Mouse (Mus musculus) midbrain, embryonic 16.5 days (tissue): ENCODE measurements at regions not wholly inside any gene's neighbourhood (a gene's known extent, or its start where the extent isn't known, plus 50 kb on each side); places are given as distances from the start of the nearest gene placed in this dataset.
A peak's percentile ranks its signal among the peaks of the same experiment; 100 is the strongest.

Experiments used
- ATAC-seq: fragments of 200-750 bp; cut with Nextera tagmentation; 2 replicates; pipeline ENCODE4 v1.8.0; 2017; ENCODE audit warnings: moderate TSS enrichment
- H3K27ac ChIP-seq: fragments of 300-500 bp; sonication (generic); 2 replicates; pipeline ENCODE4 v1.5.1; 2014; ENCODE audit warnings: mild to moderate bottlenecking, low read length, mixed read lengths
- H3K27me3 ChIP-seq: fragments of 300-500 bp; sonication (generic); 2 replicates; pipeline ENCODE4 v1.6.1; 2014; ENCODE audit warnings: low read depth, low read length, mixed read lengths; ENCODE audit not compliant: control insufficient read depth, insufficient read depth
- H3K36me3 ChIP-seq: fragments of 300-500 bp; sonication (generic); 2 replicates; pipeline ENCODE4 v1.6.1; 2014; ENCODE audit warnings: mild to moderate bottlenecking, low read length, moderate library complexity, mixed read lengths; ENCODE audit not compliant: control insufficient read depth, insufficient read depth
- H3K4me1 ChIP-seq: fragments of 300-500 bp; sonication (generic); 2 replicates; pipeline ENCODE4 v1.6.1; 2014; ENCODE audit warnings: mild to moderate bottlenecking, low read length, mixed read lengths; ENCODE audit not compliant: control insufficient read depth, insufficient read depth
- H3K4me2 ChIP-seq: fragments of 300-500 bp; sonication (generic); 2 replicates; pipeline ENCODE4 v1.6.1; 2014; ENCODE audit warnings: mild to moderate bottlenecking, low read length, mixed read lengths
- H3K4me3 ChIP-seq: fragments of 300-500 bp; sonication (generic); 2 replicates; pipeline ENCODE4 v1.5.1; 2014; ENCODE audit warnings: low read depth, mild to moderate bottlenecking, low read length, moderate library complexity, mixed read lengths
- H3K9ac ChIP-seq: fragments of 300-500 bp; sonication (generic); 2 replicates; pipeline ENCODE4 v1.6.1; 2014; ENCODE audit warnings: low read depth, low read length, mixed read lengths
- H3K9me3 ChIP-seq: fragments of 300-500 bp; sonication (generic); replicated peaks from 2 replicates; pipeline ENCODE4 v1.6.1; 2014; ENCODE audit warnings: mild to moderate bottlenecking, low read length, mixed read lengths; ENCODE audit not compliant: control insufficient read depth, poor library complexity, severe bottlenecking
- WGBS: fragments of 180-500 bp; shearing (Covaris S2); extraction: QIAGEN DNeasy Blood & Tissue Kit; methylation state at CpG from one replicate; pipeline ENCODE4 v1.1.7; 2014; 5-methylcytosine and 5-hydroxymethylcytosine counted together

DNA sequence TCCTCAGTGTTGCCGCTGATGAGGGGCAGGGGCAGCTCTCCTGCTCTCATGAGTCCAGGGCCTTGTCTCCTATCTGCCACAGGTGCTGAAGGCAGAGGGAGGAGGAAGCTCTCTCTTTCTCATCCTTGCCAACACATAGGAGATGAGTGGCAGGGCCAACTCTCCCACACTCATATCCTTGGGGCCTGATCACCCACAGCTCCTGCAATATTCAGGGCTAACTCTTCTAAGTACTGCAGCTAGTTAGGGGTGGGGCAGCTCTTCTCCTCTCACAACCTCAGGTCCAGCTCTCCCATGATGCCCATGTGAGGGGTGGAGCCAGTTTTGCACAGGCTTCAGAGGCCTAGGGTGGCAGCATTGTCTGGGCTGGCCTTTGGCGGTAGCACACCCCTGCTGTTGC, 77.3 kb upstream of the Gm5148 start:
- no peak overlapping the region for H3K9ac ChIP-seq
- WGBS: 100% methylated on average over 2 of the region's 2 CpGs
- H3K4me3 ChIP-seq: no peak overlapping the region
- no peak overlapping the region for H3K4me2 ChIP-seq
- no peaks in the 10 kb centered on the region for H3K9me3 ChIP-seq
- no peak overlapping the region for H3K27ac ChIP-seq
- H3K4me1 ChIP-seq: no peaks in the 10 kb centered on the region
- peak; percentile 25; the same call in 1 of the 2 replicates for ATAC-seq
- no peaks in the 10 kb centered on the region for H3K27me3 ChIP-seq
- no peaks in the 10 kb centered on the region for H3K36me3 ChIP-seq

DNA sequence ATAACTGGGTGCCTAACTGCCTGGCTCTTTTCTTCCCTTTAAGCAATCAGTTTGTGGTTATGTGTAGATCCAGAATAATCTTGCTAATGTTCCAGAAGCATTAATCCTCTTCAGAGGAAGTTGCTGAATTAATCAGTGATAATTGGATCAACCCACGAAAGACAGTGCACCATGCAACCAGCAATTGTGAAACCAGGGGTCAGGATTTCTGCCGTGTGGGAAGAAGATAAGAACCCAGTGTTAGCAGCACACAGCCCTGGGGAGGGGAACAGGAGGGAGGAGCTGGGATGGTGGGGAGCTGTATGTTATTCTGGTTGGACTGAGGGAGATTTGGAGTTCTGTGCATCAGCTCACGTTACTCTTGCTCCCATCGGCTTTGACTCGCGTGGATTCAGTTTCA, 75.5 kb upstream of the Gm5148 start:
- Histone ChIP-seq H3K9me3 (no peaks in the 10 kb centered on the region), H3K4me3 (no peak overlapping the region), H3K27ac (no peak overlapping the region), H3K4me2 (no peak overlapping the region), H3K9ac (no peak overlapping the region), H3K27me3 (no peaks in the 10 kb centered on the region), H3K36me3 (no peaks in the 10 kb centered on the region), H3K4me1 (no peaks in the 10 kb centered on the region)
- no peak for ATAC-seq
- WGBS: 66% methylated on average over 6 of the region's 6 CpGs

DNA sequence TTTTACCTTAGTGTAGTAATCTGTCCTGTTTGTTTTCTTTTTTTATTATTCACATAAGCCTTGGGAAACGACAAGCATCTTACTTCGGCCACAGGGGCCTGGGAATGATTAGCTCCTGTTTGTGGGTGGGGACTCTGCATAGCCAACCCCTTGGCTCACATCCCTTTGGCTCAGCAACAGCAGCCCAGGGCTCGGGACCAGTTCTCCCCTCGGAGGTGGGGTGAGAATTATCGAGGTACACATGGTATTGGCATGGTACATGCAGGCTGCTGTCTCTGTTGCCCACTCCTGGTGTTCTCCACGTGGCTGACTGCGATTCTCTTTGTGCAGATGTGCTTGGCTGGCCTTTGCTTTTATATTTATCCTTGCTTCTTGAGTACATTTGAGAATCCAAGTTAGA, 65.4 kb upstream of the Gm5148 start:
- Histone ChIP-seq H3K4me1 (no peaks in the 10 kb centered on the region), H3K4me3 (no peak overlapping the region), H3K9ac (no peak overlapping the region), H3K36me3 (no peaks in the 10 kb centered on the region), H3K4me2 (no peak overlapping the region), H3K9me3 (no peaks in the 10 kb centered on the region), H3K27me3 (no peaks in the 10 kb centered on the region), H3K27ac (no peak overlapping the region)
- ATAC-seq: no peak
- WGBS: 74% methylated on average over 7 of the region's 7 CpGs

DNA sequence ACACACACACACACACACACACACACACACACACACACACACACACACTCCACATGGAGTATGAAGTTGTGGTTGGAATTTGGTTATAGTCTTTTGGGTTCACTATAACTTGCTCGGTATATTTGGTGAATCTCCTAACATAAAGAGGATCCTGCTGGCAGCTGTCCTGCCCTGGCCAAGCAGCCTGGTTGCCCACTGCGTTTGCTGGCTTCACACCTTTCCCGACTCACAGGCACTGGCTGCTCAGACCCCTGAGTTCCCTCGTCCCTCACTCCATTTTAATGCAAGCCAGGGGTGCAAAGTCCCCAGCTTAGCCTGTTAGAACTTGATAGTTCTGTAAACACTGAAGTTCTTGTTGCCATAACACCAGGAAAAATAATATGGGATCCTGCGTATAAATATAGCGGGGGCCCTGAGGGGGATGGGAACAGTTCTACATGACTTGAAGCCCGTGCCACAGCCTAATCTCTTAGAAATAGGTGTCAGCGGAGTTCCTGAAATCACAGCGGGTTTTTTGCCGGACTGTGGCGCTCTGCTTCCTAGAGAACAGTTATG, 64.9 kb upstream of the Gm5148 start:
- no peak for ATAC-seq
- Histone ChIP-seq H3K9ac (no peak overlapping the region), H3K4me3 (no peak overlapping the region), H3K27ac (no peak overlapping the region), H3K4me2 (no peak overlapping the region), H3K27me3 (no peaks in the 10 kb centered on the region), H3K9me3 (no peaks in the 10 kb centered on the region), H3K4me1 (no peaks in the 10 kb centered on the region), H3K36me3 (no peaks in the 10 kb centered on the region)
- WGBS: 81% methylated on average over 11 of the region's 11 CpGs

DNA sequence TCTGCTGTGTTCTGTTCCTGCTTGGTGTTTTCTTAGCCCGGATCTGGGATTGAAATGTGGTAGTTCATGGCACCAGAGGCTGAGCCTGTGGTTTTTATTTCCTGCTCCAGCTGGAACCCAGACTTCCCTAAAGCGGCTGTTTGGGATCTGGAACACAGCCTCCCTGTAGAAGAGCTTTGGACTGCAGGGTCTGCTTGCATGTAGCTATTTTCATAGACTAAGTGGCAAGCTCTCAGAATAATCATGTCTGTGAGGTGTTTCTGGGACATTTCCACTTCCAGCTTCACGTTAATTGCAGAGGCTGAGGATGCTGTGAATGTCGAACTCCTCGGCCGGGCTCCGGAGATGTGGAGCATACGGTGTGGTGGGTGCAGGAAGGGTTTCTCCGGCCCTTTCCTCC, 64.1 kb upstream of the Gm5148 start:
- Histone ChIP-seq H3K27me3 (no peaks in the 10 kb centered on the region), H3K9me3 (no peaks in the 10 kb centered on the region), H3K27ac (no peak overlapping the region), H3K9ac (no peak overlapping the region), H3K36me3 (no peaks in the 10 kb centered on the region), H3K4me3 (no peak overlapping the region), H3K4me1 (no peaks in the 10 kb centered on the region), H3K4me2 (no peak overlapping the region)
- 80% methylated on average over 9 of the region's 9 CpGs for WGBS
- no peak for ATAC-seq

DNA sequence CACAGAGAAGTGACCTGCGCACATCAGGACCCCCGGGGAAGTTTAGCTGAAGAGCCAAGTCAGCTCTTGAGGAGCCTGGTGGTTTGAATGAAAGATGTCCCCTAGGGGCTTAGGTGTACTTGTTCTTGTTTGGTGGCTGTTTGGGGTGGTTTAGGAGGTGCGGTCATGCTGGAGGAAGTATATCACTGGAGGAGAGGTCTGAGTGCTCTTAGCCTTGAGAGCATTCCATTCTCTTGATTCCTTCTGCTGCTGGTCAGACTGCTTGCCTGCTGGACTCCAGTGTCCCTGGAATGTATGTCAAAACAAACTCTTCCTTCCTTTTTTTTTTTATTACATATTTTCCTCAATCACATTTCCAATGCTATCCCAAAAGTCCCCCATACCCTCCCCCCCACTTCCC, 62.5 kb upstream of the Gm5148 start:
- no peaks in the 10 kb centered on the region for H3K27me3 ChIP-seq
- 87% methylated on average over 3 of the region's 3 CpGs for WGBS
- no peak for ATAC-seq
- no peaks in the 10 kb centered on the region for H3K9me3 ChIP-seq
- H3K4me1 ChIP-seq: no peaks in the 10 kb centered on the region
- H3K27ac ChIP-seq: no peak overlapping the region
- no peak overlapping the region for H3K4me2 ChIP-seq
- H3K4me3 ChIP-seq: no peak overlapping the region
- H3K9ac ChIP-seq: no peak overlapping the region
- no peaks in the 10 kb centered on the region for H3K36me3 ChIP-seq

DNA sequence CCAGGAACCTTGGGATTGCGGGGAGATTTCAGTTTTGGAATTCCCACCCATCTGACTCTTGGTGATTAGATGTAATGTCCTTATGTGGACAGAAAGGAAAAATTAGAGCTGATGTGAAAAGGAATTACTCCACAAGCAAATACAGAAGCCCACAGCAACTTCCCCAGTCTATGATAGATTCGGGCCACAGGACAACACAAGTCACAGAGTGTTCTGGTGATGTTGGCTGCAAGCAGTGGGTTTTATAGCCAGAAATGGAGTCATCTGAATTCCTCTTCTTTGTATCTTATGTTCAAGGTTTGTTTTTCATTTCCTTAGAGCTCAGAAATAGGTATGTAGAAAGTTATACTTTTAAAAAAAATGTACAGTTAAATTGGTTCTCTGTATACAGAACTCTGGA, 56.8 kb upstream of the Gm5148 start:
- no peaks in the 10 kb centered on the region for H3K36me3 ChIP-seq
- 72% methylated on average over 2 of the region's 2 CpGs for WGBS
- ATAC-seq: no peak
- H3K27me3 ChIP-seq: no peaks in the 10 kb centered on the region
- H3K4me3 ChIP-seq: no peak overlapping the region
- H3K27ac ChIP-seq: no peak overlapping the region
- H3K9ac ChIP-seq: no peak overlapping the region
- H3K9me3 ChIP-seq: no peaks in the 10 kb centered on the region
- H3K4me2 ChIP-seq: no peak overlapping the region
- 0 out of 2 replicates have a peak, but pooled peaks cover 2% of the 10 kb centered on the region for H3K4me1 ChIP-seq

DNA sequence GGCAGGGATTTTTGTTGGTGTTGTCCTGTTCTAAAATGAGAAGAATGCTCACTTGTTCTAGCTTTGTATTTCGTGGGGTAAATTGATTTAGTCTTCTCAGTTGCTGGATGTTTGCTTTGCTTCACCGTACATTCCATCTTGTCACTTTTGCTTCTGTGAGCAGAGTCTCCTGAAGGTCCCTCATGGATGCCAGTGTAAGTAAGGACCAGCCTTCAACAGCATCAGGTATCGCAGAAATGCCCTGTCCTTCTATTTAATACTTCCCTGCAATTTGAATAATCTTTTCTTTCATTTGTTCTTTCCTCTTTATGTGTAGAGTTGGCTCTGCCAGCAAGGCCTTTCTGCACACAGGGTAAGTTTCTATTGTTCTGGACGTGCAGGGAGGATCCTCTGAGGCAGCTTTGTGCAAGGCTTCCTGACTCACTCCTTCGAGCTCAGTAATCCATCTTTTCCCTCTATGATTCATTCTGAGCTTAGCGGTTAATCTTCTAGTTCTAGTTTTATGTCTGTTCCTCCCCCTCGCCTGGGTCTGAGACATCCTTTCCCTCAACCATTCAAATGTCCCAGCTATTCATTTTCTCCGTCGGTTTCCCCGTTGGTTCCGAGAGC, 55.7 kb upstream of the Gm5148 start:
- Histone ChIP-seq H3K4me2 (no peak overlapping the region), H3K27me3 (no peaks in the 10 kb centered on the region), H3K4me3 (no peak overlapping the region), H3K4me1 (0 out of 2 replicates have a peak, but pooled peaks cover 2% of the 10 kb centered on the region), H3K9ac (no peak overlapping the region), H3K27ac (no peak overlapping the region), H3K9me3 (no peaks in the 10 kb centered on the region), H3K36me3 (no peaks in the 10 kb centered on the region)
- no peak for ATAC-seq
- 19% methylated on average over 11 of the region's 11 CpGs for WGBS

DNA sequence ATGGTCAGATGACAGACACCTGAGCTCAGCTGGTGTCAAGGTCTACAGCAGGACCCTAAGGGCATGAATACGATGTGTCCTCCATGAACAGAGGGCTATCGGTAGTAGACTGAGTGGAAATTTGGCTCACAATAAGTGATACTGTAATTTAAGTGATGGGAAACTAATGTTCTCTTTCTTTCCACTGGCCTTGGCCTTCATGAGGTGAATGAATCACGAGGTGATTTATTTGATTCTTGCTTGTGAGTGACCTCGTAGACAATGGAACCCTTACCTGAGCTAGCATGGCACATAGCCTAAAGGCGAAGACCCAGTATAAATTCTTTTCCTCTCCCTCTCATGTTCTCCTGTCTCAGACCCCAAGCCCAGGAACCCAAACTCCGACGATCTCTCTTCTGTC, 54.1 kb upstream of the Gm5148 start:
- no peaks in the 10 kb centered on the region for H3K27me3 ChIP-seq
- H3K27ac ChIP-seq: no peak overlapping the region
- no peak overlapping the region for H3K4me2 ChIP-seq
- H3K9me3 ChIP-seq: no peaks in the 10 kb centered on the region
- H3K36me3 ChIP-seq: no peaks in the 10 kb centered on the region
- H3K4me3 ChIP-seq: no peak overlapping the region
- H3K4me1 ChIP-seq: 0 out of 2 replicates have a peak, but pooled peaks cover 2% of the 10 kb centered on the region
- WGBS: 93% methylated on average over 7 of the region's 7 CpGs
- H3K9ac ChIP-seq: no peak overlapping the region
- no peak for ATAC-seq
